Mouse (Mus musculus) kidney, postnatal 4 days (tissue): ENCODE results near the gene Adamtsl4.
"Not testable (repeated sequence)": the region's sequence is repeated elsewhere in the genome, so short reads cannot be mapped to it uniquely, and the experiment has no call there.

Experiments
- DNase-seq, 2 experiments: peaks; one replicate each; pipeline ENCODE4 v3.0.0; 2021; ENCODE audit warnings: mixed read lengths in 2 of 2

Adamtsl4 gene

DNA sequence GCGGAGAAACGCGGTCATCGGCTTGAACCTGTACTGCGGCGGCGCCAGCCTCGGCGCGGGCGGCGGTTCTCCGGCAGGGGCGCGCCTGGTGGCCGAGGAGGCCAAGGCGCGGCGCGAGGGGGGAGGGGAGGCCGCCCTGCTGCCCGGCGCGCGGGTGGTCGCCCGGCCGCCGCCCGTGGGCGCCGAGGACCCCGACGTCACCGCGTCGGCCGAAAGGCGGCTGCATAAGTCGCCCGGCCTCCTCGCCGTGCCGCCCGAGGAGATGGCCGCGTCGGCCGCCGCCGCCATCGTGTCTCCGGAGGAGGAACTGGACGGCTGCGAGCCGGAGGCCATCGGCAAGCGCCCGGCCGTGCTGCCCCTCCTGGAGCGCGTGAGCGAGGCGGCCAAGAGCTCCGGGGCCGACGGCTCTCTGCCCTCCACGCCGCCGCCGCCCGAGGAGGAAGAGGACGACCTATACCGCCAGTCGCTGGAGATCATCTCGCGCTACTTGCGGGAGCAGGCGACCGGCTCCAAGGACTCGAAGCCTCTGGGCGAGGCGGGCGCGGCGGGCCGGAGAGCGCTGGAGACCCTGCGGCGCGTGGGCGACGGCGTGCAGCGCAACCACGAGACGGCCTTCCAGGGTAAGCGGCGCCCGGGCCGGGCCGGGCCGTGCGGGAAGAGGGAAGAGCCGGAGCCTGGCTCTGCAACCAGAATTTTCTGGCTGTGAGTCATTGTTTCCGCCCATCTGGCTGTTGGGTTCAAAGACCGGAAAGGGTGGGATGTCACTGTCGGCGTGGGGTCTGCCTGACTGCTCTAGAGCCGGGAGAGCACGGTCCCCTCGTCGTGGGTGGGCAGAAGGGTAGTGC is 28.6 kb downstream of the Adamtsl4 start:
- DNase-seq = peak; percentile 79 to 88

DNA sequence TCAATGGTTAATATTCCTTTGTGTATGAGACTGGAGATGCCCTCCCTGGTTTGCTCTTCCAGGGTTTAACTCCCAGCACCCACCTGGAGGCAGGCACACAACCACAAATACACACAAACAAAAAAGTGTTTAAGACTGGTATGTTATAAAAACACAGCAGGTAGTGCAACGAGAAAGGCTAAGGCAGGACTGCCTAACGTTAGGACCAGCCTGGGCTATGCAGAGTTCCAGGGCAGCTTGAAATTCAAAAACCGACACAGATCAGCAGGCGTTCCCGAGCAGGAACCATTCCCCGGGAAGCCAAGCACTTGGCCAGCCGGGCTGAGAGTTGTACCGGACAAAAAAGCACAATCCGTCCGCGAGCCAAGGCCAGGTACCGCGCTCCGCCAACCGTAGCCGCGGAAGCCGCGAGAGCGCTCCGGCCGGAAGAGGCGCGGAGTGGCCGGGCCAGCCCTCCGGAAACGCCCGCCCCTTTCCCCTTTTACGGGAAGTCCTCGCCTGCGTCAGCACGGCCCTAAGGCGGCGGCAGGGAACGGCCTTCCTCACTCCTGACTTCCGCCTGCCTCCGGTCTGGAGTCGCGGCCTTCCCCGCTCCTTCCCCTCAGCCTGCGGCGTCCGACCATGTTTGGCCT is 29.4 kb downstream of the Adamtsl4 start, which contains the start of gene Mcl1:
Mcl1 (plus strand) TSS at position 553 of the 632 bp plus-strand sequence.
- peak; percentile 96 to 98 for DNase-seq

DNA sequence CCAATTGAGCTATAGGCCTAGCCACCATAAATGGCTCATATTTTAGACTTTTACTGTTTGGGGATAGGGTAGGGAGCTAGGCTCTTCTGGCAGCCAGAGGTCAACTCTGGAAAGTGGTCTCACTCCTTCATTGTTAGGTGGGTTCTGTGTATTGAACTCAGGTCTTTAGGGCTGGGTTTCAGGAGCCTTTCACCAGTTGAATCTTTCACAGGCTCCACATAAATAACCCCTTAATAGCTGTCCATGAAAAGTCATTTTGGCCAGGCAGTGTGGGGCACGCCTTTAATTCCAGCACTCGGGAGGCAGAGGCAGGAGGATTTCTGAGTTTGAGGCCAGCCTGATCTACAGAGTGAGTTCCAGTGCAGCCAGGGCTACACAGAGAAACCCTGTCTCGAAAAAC is 30.0 kb downstream of the Adamtsl4 start:
- DNase-seq = no peak

DNA sequence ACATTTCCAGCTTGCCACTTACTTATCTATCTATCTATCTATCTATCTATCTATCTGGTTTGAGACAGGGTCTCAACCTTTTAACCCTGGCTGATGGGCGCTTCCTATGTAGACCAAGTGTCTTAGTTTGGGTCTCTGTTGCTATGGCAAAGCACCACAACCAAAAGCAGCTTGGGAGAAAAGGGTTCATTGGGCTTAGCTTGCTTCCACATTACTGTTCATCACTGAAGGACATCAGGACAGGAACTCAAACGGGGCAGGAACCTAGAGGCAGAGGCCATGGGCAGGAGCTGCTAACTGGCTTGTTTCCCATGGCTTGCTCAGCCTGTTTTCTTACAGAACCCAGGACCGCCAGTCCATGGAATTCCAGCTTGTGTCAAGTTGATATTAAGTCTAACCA is 30.6 kb downstream of the Adamtsl4 start:
- DNase-seq = no peak

DNA sequence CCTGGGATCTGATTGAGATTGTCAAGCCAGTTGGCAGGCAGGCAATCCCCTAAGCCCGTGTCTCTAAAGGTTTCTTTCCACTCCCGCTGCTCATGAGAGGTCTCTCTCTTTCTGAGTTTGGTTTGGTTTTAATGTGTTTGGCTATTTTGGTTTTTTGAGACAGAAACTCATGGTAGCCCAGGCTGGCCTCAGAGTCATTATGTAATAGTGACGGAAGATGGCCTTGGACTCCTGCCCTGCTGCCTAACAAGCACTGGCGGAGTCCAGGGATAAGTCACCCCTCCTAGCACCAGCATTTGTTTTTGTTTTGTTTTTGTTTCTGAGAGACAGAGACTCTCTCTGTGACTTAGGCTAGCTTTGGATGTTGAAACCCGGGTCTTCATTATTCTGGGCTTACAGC is 32.3 kb downstream of the Adamtsl4 start:
- DNase-seq = no peak

DNA sequence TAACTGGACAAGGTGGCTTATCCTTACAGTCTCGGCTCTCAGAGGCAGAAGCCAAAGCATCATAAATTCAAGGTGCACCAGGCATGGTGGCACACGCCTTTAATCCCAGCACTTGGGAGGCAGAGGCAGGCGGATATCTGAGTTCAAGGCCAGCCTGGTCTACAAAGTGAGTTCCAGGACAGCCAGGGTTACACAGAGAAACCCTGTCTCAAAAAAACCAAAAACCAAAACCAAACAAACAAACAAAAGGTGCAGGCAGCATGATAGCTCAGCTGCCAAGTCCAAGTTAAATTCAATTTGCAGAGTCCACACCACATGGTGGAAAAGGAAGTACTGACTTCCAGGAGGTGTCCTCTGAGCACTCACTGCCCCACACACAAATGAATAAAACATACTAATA is 33.3 kb downstream of the Adamtsl4 start:
- DNase-seq = not testable (repeated sequence)

DNA sequence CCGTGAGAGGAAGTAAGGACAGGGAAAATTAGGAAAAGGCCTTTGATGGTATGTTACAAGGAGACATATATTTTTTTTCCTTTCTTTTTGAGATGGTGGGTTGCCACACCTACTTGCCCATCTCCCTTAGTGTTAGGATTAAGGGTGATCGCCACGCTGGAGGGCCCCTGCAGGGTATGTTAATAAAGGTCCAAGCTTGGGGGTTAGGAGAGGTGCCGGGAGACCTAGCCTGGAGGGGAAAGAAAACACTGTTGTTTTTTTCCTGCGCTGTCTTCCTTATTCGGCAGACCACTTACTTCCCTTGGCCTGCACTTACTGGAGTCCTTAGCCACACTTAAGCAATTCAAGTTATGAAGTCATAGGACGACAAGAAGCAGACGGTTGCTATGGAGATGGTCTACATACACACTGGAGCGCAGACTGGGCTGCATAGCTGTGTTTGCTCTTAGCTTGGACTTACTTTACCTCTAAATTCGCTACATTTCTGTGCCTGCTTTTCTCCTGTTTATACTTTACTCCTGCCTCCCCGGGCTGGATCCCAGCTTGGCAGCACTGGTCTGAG is 34.2 kb downstream of the Adamtsl4 start:
- no peak for DNase-seq

DNA sequence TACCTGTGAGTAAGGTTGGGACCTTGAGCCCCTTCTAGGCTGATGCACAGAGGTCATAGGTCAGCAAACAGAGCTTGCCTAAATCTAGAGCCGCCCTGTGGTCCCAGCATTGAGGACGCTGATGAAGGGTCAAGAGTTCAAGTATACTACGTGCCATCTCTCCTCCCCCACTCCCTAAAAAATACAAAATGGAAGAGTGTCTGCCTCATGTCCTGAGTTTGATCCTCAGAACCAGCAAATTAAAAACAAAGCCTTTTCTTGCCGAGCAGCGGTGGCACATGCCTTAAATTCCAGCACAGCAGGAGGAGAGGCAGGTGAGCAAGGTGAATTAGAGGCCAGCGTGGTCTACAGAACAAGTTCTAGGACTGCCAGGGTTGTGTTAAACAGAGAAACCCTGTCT is 34.8 kb downstream of the Adamtsl4 start:
- no peak for DNase-seq

DNA sequence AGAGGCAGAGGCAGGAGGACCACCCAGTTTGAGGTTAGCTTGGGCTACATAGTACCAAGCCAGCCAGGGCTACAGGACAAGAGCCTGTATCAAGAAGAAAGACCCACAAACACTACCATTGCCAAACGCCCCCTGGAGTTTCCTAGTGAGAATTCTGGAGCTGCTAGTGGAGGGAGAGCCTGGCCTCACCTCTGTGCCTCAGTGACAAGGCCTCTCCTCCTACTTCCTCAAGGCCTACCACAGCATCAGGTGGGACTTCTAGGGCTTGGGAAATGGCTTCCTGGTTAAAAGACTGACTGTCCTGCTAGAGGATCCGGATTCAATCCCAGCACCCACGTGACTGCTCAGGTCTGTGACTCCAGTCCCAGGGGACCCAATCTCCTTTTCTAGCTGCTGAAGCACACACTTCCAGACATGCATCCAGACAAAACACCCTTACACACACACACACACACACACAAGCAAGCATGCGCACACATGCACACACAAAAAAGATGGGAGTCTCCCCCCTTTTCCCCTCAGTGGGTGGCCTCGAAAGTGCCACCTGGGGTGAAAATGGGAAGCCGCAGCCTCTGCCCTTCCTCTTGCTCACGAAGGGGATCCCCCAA is 35.4 kb downstream of the Adamtsl4 start:
- DNase-seq = no peak

DNA sequence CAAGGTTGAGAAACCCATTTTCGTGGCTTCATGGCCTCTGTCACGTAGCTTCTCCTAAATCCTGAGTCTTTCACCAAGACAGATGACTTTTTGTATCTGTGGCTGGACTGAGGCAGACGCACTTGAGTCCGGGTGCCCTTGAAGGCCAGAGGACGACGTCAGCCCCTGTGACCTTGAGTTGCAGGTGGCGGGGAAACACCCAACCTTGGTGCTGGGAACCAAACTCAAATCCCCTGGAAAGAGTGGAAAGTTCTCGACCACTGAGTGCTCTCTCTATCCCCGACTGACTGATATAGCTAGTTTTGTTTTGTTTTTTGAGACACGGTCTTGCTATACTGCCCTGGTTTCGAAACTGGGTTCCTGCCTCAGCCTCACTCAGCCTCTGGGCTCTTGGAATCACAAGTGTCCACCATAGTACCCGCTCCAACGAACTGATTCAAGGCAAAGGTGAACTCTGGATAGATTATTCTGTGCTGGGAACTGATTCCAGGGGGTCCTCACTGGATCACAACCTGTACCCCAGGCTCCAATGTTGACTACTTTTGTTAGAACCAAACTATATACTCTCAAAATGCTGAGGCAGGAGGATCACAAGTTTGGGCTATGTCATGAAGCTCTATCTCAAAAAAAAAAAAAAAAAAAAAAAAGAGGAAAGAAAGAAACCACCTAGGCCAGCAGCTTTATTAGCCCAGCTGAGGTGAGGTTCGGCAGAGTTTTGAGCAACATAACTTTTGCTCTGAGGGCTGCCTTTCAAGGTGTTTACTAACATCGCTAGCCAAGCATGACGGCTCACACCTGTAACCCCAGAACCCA is 36.1 kb downstream of the Adamtsl4 start:
- DNase-seq = no peak

DNA sequence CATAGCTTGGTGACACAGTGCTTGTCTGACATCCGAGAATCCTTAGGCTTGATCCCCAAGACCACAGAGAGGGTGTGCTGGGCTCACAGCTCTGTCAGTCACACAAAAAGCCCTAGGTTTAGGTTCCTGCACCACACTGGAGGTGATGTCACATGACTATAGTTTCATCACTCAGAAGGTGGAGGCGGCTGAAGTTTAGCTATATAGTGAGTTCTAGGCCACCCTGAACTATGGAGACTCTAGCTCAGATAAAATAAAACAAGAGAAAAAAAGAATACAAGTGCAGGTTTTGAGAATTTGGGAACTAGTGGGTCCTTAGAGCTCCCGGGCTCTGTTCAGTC is 36.7 kb downstream of the Adamtsl4 start:
- no peak for DNase-seq

DNA sequence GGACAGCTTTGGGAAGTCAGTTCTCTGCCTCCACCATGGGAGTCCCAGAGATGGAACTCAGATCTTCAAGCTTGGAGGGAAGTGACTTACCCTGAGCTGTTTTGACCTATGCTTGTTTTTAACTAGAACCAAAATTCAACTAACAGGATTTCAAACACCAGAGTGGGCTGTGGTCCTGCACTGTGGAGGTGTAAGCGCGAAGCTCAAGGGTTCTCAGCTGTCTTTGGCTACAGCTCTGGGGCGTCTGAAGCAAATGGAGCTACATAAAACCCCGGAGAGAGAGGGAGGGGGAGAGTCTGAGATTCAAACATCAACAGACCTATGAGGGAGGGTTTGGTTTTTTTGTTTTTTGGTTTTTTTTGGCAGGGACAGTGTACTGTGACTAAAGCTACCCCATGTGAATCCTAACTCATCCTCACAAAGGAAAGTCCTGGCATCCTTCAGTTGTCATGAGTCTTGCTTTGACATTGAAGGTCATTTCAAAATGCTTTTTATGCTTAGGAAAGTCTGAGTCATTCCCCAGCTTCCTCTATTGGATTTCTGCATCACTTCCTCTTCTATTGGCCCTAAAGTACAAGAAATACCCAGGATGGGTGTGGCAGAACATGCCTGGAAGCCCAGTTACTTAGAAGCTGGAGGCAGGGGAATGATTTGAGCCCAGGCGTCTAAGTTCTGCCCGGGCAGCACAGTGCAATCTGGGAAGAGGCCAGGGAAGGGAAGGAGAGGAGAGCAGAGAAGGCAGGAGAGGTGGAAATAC is 37.3 kb downstream of the Adamtsl4 start:
- no peak for DNase-seq

DNA sequence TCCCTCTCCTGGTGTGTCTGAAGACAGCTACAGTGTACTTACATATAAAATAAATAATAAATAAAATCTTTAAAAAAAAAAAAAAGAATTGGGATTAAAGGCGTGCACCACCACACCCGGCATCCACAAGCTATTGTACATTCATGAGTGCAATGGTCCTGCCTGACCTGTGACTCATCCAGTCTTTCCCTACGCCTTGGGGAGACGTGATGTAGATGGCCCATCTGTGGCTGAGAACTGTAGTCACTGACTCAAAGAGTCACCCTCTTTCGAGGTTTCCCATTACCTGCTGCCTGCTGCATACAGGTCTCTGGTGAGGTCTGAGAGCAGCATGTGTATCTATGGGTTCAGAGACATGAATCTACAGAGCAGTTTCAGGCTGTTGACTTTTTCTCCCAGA is 39.7 kb downstream of the Adamtsl4 start:
- DNase-seq = no peak

DNA sequence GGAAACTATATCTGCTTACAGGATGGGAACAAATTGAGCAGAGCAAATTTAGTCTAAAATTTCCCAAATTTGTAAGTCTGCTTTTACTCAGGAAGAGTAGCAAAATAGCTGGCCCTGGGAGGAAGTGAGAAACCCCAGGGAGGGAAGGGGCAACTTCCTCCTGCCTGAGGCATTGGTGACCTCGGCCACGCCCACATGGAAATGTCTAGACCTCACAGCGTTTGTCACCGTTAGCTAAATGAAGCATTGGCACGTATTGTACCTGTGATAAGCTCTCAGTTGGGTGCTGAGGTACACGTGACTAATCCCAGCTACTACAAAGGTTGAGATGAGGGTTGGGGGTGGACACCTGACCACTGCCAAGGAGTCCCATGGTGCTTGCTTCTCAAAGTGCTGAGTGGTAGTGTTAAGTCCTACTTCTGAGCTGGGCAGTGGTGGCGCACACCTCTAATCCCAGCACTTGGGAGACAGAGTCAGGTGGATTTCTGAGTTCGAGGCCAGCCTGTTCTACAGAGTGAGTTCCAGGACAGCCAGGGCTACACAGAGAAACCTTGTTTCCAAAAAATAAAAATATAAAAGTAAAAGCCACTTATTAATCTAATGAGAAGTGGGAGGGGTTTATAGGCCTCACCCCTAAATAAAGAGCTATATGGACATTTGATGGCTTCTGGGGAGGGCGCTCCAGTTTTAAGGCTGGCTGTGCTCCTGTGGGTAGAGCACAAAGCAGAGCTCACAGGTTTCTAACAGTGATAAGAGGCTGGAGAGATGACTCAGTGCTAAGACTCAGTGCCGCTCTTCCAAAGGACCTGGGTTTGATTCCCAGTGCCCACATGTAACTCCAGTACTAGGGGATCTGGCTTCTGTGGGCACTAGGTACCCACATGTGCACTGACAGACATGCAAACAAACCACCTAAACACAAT is 42.1 kb downstream of the Adamtsl4 start:
- peak; percentile 43 to 59 for DNase-seq

DNA sequence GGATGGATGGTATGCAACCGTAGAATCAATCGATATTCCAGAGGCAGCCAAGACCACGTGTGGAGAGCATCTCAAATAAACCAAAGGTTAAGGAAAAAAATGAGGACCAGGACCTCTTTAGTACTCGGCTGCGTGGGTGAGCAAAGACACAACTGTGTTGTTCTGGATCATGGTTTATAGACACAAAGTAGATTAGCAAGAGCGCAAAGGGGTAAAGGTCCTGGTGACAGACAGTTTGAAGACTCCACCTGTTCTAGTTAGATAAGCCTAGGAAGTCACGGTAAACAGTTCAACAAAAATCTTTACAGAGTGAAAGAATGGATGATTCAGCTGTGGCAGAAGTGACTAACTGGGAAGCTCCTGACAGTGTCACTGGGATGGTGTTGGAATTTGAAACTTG is 44.6 kb downstream of the Adamtsl4 start:
- no peak for DNase-seq

DNA sequence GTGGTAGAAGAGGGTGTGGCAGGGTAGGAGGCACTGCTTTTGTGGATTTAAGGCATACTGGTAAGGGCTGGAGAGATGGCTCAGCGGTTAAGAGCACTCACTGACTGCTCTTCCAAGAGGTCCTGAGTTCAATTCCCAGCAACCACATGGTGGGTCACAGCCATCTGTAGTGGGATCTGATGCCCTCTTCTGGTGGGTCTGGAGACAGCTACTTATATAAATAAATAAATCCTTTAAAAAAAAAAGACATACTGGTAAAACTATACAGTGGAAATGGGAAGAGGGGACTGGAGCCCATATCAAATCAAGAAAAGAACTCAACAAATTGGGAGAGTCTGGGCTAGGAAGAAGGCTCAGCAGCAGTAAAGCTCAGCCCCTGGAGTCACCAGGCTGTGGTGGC is 48.0 kb downstream of the Adamtsl4 start:
- no peak for DNase-seq

DNA sequence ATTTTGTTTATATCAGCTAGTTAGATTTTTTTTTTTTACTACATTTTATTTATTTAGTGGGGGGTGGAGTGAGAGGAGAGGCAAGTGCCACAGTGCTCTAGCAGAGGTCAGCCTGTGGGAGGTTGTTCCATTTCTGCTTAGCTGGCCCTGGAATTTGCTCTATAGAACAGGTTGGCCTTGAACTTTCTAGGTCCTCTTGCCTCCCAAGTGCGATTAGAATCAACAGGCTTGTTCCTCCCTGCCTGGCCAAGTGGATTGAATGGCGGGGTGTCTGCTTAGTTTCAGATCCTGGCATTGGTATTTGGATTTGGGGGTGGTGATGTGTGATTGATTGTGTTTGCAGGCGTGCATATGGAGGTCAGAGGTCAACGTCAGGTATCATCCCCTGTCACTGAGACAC is 51.6 kb downstream of the Adamtsl4 start:
- no peak for DNase-seq

DNA sequence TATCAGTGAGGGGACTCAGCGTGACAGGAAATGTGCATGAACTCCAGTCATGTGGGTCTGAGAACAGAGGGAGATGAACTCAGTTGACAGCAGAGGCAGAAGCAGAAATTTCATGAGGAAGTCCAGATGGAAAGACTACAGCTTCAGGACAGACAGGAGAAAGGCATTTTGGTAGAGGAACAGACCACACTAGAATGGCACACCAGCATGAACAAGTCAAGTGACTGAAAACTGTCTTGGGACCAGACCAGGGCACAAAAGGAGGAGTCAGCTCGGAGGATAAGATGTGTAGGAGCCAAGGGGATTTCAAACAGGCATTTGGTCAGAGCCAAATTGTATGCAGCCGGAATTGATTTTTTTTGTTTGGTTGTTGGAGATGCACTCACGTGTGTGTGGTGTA is 52.1 kb downstream of the Adamtsl4 start:
- DNase-seq = peak in 1 of 2 experiments; percentile 36

DNA sequence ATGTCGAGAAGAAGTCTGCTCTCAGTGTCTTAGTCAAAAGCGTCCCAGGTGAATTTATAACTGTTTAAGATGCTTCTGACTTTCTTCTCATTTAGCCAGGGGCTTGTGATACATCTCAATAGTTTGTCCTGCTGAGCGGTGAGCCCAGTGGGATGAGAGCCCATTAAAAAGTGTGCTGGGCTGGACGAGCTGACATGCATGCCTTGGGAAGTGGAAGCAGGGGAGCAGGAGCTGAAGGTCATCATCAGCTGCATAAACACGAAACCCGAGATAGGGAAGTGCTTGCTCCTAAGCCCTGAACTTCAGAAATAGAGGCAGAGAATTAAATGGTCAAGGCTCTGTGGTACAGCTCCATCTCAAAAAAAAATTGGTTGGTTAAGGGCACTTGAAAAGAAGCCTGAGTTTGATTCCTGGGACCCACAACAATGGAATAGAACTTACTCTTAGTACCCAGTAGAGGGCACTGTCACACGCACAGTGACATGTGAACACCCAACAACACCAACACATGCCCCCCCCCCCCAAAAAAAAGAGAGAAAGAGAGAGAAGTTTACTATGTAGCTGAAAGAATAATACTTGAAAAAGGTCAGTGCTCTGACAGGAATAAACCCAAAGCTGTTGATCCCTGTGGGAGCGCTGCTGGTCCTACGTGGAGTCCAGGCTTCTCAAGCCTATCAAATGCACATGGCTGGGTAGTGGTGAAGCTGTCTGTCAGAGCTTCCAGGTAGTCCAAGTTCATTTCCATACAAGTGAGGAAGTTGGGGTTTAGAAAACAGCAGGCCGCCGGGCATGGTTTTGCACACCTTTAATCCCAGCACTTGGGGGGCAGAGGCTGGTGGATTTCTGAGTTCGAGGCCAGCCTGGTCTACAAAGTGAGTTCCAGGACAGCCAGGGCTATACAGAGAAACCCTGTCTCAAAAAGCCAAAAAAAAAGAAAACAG is 54.8 kb downstream of the Adamtsl4 start:
- no peak for DNase-seq

DNA sequence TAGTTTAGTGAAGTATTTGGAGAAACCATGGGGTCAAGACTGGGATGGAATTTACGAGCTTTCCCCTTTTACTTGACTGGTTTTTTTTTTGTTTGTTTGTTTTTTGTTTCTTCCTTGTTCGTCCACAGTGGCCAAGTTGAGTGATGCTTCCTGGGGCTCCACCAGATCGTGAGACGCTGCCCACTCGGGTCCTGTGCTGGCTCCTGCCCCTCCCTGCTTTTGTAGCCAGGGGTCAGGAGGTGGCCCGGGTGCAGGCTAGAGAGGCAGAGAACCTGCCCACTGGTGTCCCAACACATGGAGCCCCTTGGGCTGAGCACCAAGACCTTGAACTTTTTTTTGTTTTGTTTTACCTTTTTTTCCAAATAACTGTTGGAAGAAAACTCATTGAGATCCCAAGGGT is 56.4 kb downstream of the Adamtsl4 start:
- DNase-seq = no peak
